In the genomic region with DNA sequence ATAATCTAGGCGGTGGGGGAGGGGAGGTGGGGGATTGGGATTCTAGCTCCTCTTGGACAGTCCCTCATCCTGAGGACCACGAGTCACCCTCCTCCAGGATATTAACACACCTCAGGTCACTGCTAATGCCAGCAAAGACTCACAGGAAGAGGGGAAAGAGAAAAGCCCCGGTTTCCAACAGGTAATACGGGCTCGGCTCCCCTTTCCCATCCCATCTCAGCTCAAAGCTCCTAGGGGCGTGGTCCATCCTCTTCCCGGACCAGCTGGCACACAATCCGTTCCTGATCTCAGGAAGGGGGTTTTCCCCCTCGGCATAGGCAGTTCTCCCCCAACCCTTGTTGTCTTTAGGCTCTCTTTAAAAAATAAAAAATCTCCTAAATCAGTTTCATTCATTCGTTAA, we compare ENCODE assay signal across 9 mouse cellular contexts. TPM values are rescaled to one million over a fixed set of nuclear protein-coding genes. Genes with fewer than 3 reads are reported as not detected.
DNase-seq lines count a peak whose midpoint lies in the region; ATAC-seq and TF ChIP-seq lines count a peak whose summit lies in the region.
"Had no signal": no experiment of that assay in that cellular context is flagged by ENCODE, and none has a peak within 500 bp of the region (broad histone marks: within the 10 kb centered on the region; RNA-seq: fewer than 3 reads in every experiment).

No protein-coding gene starts in this region.

- H3K27me3 ChIP-seq in heart, embryonic 14.5 days (ENCODE audit: control insufficient read depth, insufficient read depth, low read length), result no peaks in the 10 kb centered on the region
- H3K27me3 ChIP-seq in forebrain, embryonic 15.5 days, result no peaks in the 10 kb centered on the region
- H3K27me3 ChIP-seq in midbrain, embryonic 10.5 days (ENCODE audit: low read depth, poor library complexity, severe bottlenecking), result peaks cover 33% of the 10 kb centered on the region
- H3K27me3 ChIP-seq: CH12.LX had no signal

- H3K4me3 ChIP-seq in heart, embryonic 14.5 days (ENCODE audit: control insufficient read depth in 1 of 2, insufficient read depth in 1 of 2, low read depth in 1 of 2, low read length in 2 of 2), result peak overlapping the region; percentile 41 to 46
- peak overlapping the region; percentile 68 for H3K4me3 ChIP-seq in forebrain, embryonic 15.5 days
- H3K4me3 ChIP-seq in midbrain, embryonic 10.5 days, result peak overlapping the region; percentile 61

- no peak for TF ChIP-seq CTCF in brain, embryonic 14.5 days (IDR thresholded peaks at IDR 0.05; ENCODE audit: borderline replicate concordance, extremely low read depth, insufficient read depth, insufficient read length)

- TF ChIP-seq POLR2A in brain, embryonic 14.5 days (IDR thresholded peaks at IDR 0.05; ENCODE audit: borderline replicate concordance, extremely low read depth, insufficient read depth, insufficient read length, poor library complexity, severe bottlenecking), result no peak

- WGBS in heart, embryonic 14.5 days, result 0% methylated on average over 10 of the region's 10 CpGs
- WGBS in forebrain, embryonic 15.5 days, result under 1% methylated on average over 10 of the region's 10 CpGs
- 0% methylated on average over 10 of the region's 10 CpGs for WGBS in midbrain, embryonic 10.5 days

- peak overlapping the region; percentile 69 for H3K4me2 ChIP-seq in heart, embryonic 14.5 days (ENCODE audit: low read length)
- H3K4me2 ChIP-seq in forebrain, embryonic 15.5 days (replicated peaks), result peak overlapping the region; percentile 71

- H3K4me1 ChIP-seq in heart, embryonic 14.5 days (ENCODE audit: control insufficient read depth in 2 of 2, insufficient read depth in 2 of 2, low read length in 2 of 2), result peaks cover 2 to 6% of the 10 kb centered on the region in 2 experiments; a peak in 2 of 4 replicates
- H3K4me1 ChIP-seq in forebrain, embryonic 15.5 days, result peaks cover 38% of the 10 kb centered on the region
- H3K4me1 ChIP-seq in midbrain, embryonic 10.5 days, result peaks cover 56% of the 10 kb centered on the region

- H3K9ac ChIP-seq in heart, embryonic 14.5 days (ENCODE audit: low read length), result peak overlapping the region; percentile 54
- H3K9ac ChIP-seq in forebrain, embryonic 15.5 days (replicated peaks), result peak overlapping the region; percentile 78

- ATAC-seq in heart, embryonic 14.5 days (ENCODE audit: insufficient number of reproducible peaks, insufficient read depth, low FRiP score, low read depth), result no peak
- peak; percentile 41 for ATAC-seq in forebrain, embryonic 15.5 days (replicated peaks)
- ATAC-seq in monocyte, adult 5-6 weeks (replicated peaks; ENCODE audit: insufficient number of reproducible peaks, low FRiP score, low TSS enrichment, poor library complexity, severe bottlenecking), result no peak

- H3K36me3 ChIP-seq in heart, embryonic 14.5 days (ENCODE audit: control insufficient read depth, insufficient read depth, low read length), result no peaks in the 10 kb centered on the region
- no peaks in the 10 kb centered on the region for H3K36me3 ChIP-seq in forebrain, embryonic 15.5 days
- no peaks in the 10 kb centered on the region for H3K36me3 ChIP-seq in midbrain, embryonic 10.5 days

- no peak for DNase-seq in heart, adult 18-20 months
- peak; percentile 71 for DNase-seq in brain, embryonic 14.5 days (ENCODE audit: low read depth)
- peak; percentile 22 for DNase-seq in midbrain, embryonic 10.5 days (ENCODE audit: low spot score)
- no peak for DNase-seq in layer of hippocampus, adult 18-20 months (ENCODE audit: low spot score in 2 of 2)
- no peak for DNase-seq in kidney, postnatal 14 days

- H3K27ac ChIP-seq in heart, embryonic 14.5 days (replicated peaks in 1 of 2; ENCODE audit: control insufficient read depth in 1 of 2, insufficient read depth in 1 of 2, low read depth in 2 of 2, low read length in 2 of 2), result no peak overlapping the region; a peak in 1 of 4 replicates
- peak overlapping the region; percentile 93 for H3K27ac ChIP-seq in forebrain, embryonic 15.5 days (replicated peaks)
- peak overlapping the region; percentile 80 for H3K27ac ChIP-seq in midbrain, embryonic 10.5 days (replicated peaks)

- no peaks in the 10 kb centered on the region for H3K9me3 ChIP-seq in heart, embryonic 14.5 days (ENCODE audit: control insufficient read depth, low read length)
- no peaks in the 10 kb centered on the region for H3K9me3 ChIP-seq in forebrain, embryonic 15.5 days
- no peaks in the 10 kb centered on the region for H3K9me3 ChIP-seq in midbrain, embryonic 10.5 days (replicated peaks)

RNA-seq across cellular contexts. Expression of a gene that starts 0.9 kb away (rescaled TPM):
- polyA plus RNA-seq in heart, embryonic 14.5 days (2014; fragmentation: Nextera tagmentation; extraction: Ambion mirVana), result 20.6 and 27.8 TPM in 2 replicates
- total RNA-seq in heart, adult 18-20 months (2021), result under 1 TPM; 0.17 to 0.41 TPM
- polyA plus RNA-seq in brain, embryonic 14.5 days (2012; rRNA removed), result 655 and 1,129 TPM in 2 replicates
- polyA plus RNA-seq in forebrain, embryonic 15.5 days (2015; fragmentation: Nextera tagmentation; extraction: Ambion mirVana), result 699 and 719 TPM in 2 replicates
- 131 and 203 TPM in 2 replicates for polyA plus RNA-seq in midbrain, embryonic 10.5 days (2016; fragmentation: Nextera tagmentation; extraction: Ambion mirVana)
- total RNA-seq in layer of hippocampus, adult 18-20 months (2021), result 100 to 1,000 TPM; 188 to 212 TPM
- total RNA-seq in monocyte, adult 5-6 weeks (2017), result not detected in 3 replicates
- total RNA-seq: CH12.LX had no signal

Comparison
In these comparisons a context has a peak if more than half of its experiments do, and no peak if none do; other contexts are left out.
1. H3K27ac ChIP-seq: peak in forebrain, embryonic 15.5 days (single experiment) and midbrain, embryonic 10.5 days (single experiment); none in heart, embryonic 14.5 days (0 of 2).
2. DNase-seq: peak in brain, embryonic 14.5 days (single experiment) and midbrain, embryonic 10.5 days (single experiment); none in heart, adult 18-20 months (0 of 2), layer of hippocampus, adult 18-20 months (0 of 2) and kidney, postnatal 14 days (single experiment).
3. Peak in every context shown above with its lines, with median percentiles within 50 percentile points of each other: H3K4me3 ChIP-seq.